Mouse (Mus musculus): ENCODE data around the gene Paqr5. TPM values are rescaled to one million over a fixed set of nuclear protein-coding genes. Genes with fewer than 3 reads are reported as not detected.

Gene Paqr5
- polyA plus RNA-seq (2021) = 0.44 TPM

DNA sequence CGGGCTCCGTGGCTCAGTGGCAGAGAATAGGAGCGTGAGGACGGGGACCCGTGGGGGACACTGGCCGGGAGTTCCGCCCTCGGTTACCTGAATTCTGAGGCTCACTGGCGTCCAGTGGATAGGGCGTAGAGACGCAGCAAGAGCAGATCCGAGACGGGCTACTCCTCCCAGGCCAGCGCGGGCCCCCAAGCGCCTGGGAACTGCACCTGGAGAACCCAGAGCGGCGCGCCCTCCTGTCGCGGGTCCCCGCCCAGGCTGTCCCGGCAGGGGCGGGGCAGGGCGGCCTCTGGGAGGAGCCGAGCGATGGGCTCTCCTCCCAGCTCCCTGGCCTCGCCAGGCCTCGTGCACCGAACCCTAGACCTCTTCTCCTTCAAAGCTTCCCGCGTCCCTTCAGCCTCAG is at the start of gene Paqr5:
Gene Paqr5, minus strand, starts transcription at position 257 of the 400 bp plus-strand sequence.
- H3K27me3 ChIP-seq = no peaks in the 10 kb centered on the region
- TF ChIP-seq CTCF (IDR thresholded peaks at IDR 0.05) = no peak
- ChIA-PET POLR2A (interaction anchor here (0.6 kb wide), 1 partner anchor 22 kb away, joined by 4 read pairs; no protein-coding TSS in a partner anchor), CTCF (interaction anchor here (1.2 kb wide), 1 partner anchor 14 kb away, joined by 3 read pairs; no protein-coding TSS in a partner anchor)
- no peak for DNase-seq (ENCODE audit: low read depth, low spot score)
- ATAC-seq = no peak
- in situ Hi-C loops (cut with MboI; ENCODE audit: low pct_unique_long_range_greater_than_20kb) = no loop called here

DNA sequence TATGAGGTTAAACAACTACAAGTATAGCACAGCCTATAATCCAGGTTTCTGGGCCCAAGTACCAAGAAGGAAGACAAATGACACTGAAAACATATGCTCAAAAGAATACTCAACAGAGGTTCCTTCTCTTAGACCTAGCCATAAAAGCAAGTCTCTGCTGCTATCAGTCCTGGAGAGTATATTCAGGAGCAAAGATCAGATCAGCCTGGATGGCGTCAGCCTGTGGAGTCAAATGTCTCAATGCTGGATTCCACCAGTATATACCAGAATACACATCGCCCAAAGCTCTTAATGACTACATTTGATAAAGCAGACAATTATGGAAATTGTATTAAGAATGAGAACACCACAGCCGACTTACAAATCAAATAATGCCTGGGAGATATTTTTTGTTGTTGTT is 35.6 kb upstream of the Paqr5 start:
- DNase-seq (ENCODE audit: low read depth, low spot score) = no peak
- no peaks in the 10 kb centered on the region for H3K27me3 ChIP-seq

GRCm38 (mm10) chr9:62060431-62060830 is 33.8 kb upstream of the Paqr5 start:
- ChIA-PET CTCF (interaction anchor here (1.1 kb wide), 1 partner anchor 20 kb away, joined by 4 read pairs; no protein-coding TSS in a partner anchor), POLR2A (no interaction called here)
- no peaks in the 10 kb centered on the region for H3K27me3 ChIP-seq
- no peak for TF ChIP-seq CTCF (IDR thresholded peaks at IDR 0.05)
- ATAC-seq (no peak), DNase-seq (ENCODE audit: low read depth, low spot score) (no peak)
- in situ Hi-C loops (cut with MboI; ENCODE audit: low pct_unique_long_range_greater_than_20kb) = no loop called here

More for the DNA sequence above, 35.6 kb upstream of the Paqr5 start:
- in situ Hi-C loops (cut with MboI; ENCODE audit: low pct_unique_long_range_greater_than_20kb) = no loop called here
- CTCF ChIA-PET = no interaction called here
- no peak for ATAC-seq
- POLR2A ChIA-PET = no interaction called here
- TF ChIP-seq CTCF (IDR thresholded peaks at IDR 0.05) = no peak

- ChIA-PET POLR2A (no interaction called here), CTCF (interaction anchor here (1.1 kb wide), 1 partner anchor 20 kb away, joined by 4 read pairs; no protein-coding TSS in a partner anchor)
- in situ Hi-C loops (cut with MboI; ENCODE audit: low pct_unique_long_range_greater_than_20kb) = no loop called here
- ATAC-seq = no peak
- no peak for DNase-seq (ENCODE audit: low read depth, low spot score)
- TF ChIP-seq CTCF (IDR thresholded peaks at IDR 0.05) = no peak
- no peaks in the 10 kb centered on the region for H3K27me3 ChIP-seq
Measured at GRCm38 (mm10) chr9:62059941-62060340, 33.3 kb upstream of the Paqr5 start.

DNA sequence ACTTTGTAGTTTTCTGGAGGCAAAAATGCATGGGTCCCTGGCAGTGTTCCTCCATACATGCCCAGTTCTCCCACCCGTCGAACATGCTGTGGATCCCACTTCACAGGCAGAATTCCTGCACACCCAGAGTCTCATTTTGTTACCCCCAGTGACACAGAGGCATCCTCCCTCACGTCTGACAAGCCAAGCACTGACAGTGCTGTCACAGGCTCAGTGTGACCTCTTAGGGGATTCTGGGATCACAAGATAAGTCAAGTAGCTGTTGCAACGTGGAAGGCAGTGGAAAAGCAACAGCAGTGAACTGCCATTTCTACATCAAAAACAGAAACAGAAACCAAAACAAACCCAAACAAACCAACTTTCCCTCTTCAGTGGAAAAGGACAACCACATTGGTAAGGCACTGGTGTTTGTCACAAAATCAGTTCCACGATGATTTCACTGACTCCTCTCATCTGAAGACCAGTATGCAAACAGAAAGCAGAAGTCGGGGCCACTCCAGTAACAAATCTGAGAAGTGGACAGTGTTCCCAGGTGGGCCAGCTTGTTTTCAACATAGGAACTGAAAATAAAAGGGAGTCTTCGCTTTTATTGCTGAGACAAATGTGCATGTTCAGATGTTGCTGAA is 31.3 kb upstream of the Paqr5 start:
- CTCF ChIA-PET = interaction anchor here (0.9 to 1.3 kb wide), 2 partner anchors 13 to 18 kb away, joined by 3 to 5 read pairs; no protein-coding TSS in a partner anchor
- POLR2A ChIA-PET = no interaction called here
- ATAC-seq (no peak), DNase-seq (ENCODE audit: low read depth, low spot score) (no peak)
- no peaks in the 10 kb centered on the region for H3K27me3 ChIP-seq
- in situ Hi-C loops (cut with MboI; ENCODE audit: low pct_unique_long_range_greater_than_20kb) = no loop called here
- no peak for TF ChIP-seq CTCF (IDR thresholded peaks at IDR 0.05)

DNA sequence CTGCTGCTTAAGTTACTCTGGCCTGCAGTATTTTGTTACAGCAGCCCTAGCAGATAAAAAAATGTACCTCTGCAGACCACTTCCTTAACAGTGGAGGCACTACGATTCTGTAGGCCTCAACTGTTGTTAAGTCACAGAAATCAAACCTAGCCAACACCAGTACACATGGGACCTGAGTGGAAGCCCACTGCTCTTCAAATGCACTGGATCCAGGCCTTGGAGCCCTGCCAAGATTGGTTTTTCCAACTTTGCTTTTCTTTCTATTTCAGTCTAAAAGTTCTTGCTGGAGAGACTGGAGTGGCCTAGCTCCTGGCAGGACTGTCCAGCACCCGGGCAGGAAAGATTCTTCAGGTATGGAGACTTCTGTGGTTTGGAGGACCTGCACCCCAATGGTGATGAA is 29.6 kb upstream of the Paqr5 start:
- in situ Hi-C loops (cut with MboI; ENCODE audit: low pct_unique_long_range_greater_than_20kb) = no loop called here
- DNase-seq (ENCODE audit: low read depth, low spot score) (no peak), ATAC-seq (no peak)
- POLR2A ChIA-PET = no interaction called here
- CTCF ChIA-PET = no interaction called here
- no peak for TF ChIP-seq CTCF (IDR thresholded peaks at IDR 0.05)
- no peaks in the 10 kb centered on the region for H3K27me3 ChIP-seq

DNA sequence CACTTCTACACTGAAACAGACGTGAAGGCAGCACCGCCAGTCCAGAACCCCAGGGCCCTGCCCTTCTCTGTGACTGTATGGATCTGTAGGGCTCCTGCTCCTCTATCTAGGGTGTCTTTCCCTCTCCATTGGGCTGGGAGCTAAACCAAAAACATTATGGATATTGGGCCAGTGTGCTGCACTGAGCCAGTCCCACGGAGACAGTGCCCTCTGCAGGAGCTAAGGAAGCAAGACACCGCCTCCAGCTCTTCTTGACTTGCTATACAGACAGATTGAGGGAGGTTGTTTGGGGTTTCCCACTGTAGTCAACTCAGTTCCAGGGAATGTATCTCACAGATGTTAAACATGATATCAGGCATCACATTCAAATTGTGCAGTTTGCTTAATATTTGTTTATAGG is 24.1 kb upstream of the Paqr5 start:
- ATAC-seq (no peak), DNase-seq (ENCODE audit: low read depth, low spot score) (no peak)
- POLR2A ChIA-PET = interaction anchor here (0.7 kb wide), 1 partner anchor 182 kb away, joined by 5 read pairs; no protein-coding TSS in a partner anchor
- in situ Hi-C loops (cut with MboI; ENCODE audit: low pct_unique_long_range_greater_than_20kb) = loop anchor here (5.0 kb wide), 1 partner anchor 84 kb away; no protein-coding TSS in a partner anchor
- peak; percentile 86 for TF ChIP-seq CTCF (IDR thresholded peaks at IDR 0.05)
- CTCF ChIA-PET = interaction anchor here (0.6 to 2.6 kb wide), 13 partner anchors 10 to 197 kb away, joined by 3 to 16 read pairs (median 4); partner anchors contain the start of gene Kif23
- no peaks in the 10 kb centered on the region for H3K27me3 ChIP-seq

GRCm38 (mm10) chr9:62049166-62049565 is 22.5 kb upstream of the Paqr5 start:
- DNase-seq (ENCODE audit: low read depth, low spot score) = no peak

GRCm38 (mm10) chr9:62042167-62042566 is 15.5 kb upstream of the Paqr5 start:
- in situ Hi-C loops (cut with MboI; ENCODE audit: low pct_unique_long_range_greater_than_20kb) = loop anchor here (5.0 kb wide), 1 partner anchor 200 kb away; no protein-coding TSS in a partner anchor

More at GRCm38 (mm10) chr9:62049166-62049565, 22.5 kb upstream of the Paqr5 start:
- in situ Hi-C loops (cut with MboI; ENCODE audit: low pct_unique_long_range_greater_than_20kb) = no loop called here
- H3K27me3 ChIP-seq = no peaks in the 10 kb centered on the region
- POLR2A ChIA-PET = no interaction called here
- TF ChIP-seq CTCF (IDR thresholded peaks at IDR 0.05) = no peak
- ATAC-seq = no peak
- CTCF ChIA-PET = no interaction called here

GRCm38 (mm10) chr9:62040008-62040608 is 13.5 kb upstream of the Paqr5 start:
- DNase-seq (ENCODE audit: low read depth, low spot score) (peak; percentile 30), ATAC-seq (peak; percentile 62)
- ChIA-PET POLR2A (interaction anchor here (0.6 kb wide), 1 partner anchor 33 kb away, joined by 4 read pairs; no protein-coding TSS in a partner anchor), CTCF (interaction anchor here (0.8 to 2.4 kb wide), 28 partner anchors 10 to 216 kb away, joined by 3 to 21 read pairs (median 4); partner anchors contain the start of genes Glce and Paqr5)
- H3K27me3 ChIP-seq = no peaks in the 10 kb centered on the region
- TF ChIP-seq CTCF (IDR thresholded peaks at IDR 0.05) = peak; percentile 96
- in situ Hi-C loops (cut with MboI; ENCODE audit: low pct_unique_long_range_greater_than_20kb) = loop anchor here (5.0 kb wide), 1 partner anchor 202 kb away; no protein-coding TSS in a partner anchor

More at GRCm38 (mm10) chr9:62042167-62042566, 15.5 kb upstream of the Paqr5 start:
- POLR2A ChIA-PET = interaction anchor here (0.7 kb wide), 1 partner anchor 35 kb away, joined by 3 read pairs; no protein-coding TSS in a partner anchor
- ATAC-seq (no peak), DNase-seq (ENCODE audit: low read depth, low spot score) (no peak)
- TF ChIP-seq CTCF (IDR thresholded peaks at IDR 0.05) = no peak
- H3K27me3 ChIP-seq = no peaks in the 10 kb centered on the region
- CTCF ChIA-PET = interaction anchor here (1.2 kb wide), 1 partner anchor 24 kb away, joined by 3 read pairs; no protein-coding TSS in a partner anchor
